Mouse (Mus musculus): ENCODE data around the gene Lmo7. TPM values are rescaled to one million over a fixed set of nuclear protein-coding genes. Genes with fewer than 3 reads are reported as not detected.

Lmo7 gene
- polyA plus RNA-seq, 1 experiment from 2014 or later = 18.7 TPM

DNA sequence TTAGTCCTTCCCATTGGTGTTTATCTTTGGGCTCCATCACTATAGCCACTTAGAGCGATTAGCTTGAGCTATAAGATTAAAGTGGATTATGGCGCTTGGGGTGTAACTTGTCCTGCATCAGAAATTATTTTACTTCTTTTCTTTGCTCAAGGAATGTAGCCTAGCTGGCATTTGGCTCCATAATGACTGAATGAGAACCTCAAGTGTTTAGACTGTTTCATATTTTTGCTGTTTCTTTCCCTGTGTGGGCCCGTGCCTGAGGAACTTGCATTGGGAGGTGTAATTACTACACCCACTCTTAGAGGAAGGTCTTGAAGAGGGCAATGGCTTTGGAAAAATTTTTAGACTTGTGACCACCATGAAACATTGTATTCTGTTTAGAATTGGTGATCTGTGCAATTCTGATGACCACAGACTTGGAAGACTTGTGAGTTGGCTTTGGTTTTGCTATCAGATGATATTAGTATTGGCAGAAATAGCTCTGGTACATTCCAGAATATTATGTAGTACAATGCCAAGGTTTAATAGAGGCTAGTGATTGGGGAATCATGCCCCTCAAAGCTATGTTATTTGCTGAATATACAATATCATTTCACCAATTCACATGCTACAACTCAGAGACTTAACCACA is 54.7 kb downstream of the Lmo7 start:
- Histone ChIP-seq H3K4me2 (ENCODE audit: low read length) (no peak overlapping the region), H3K4me3 (ENCODE audit: low read depth, low read length) (no peak overlapping the region), H3K9me3 (ENCODE audit: control insufficient read depth, low read length) (no peaks in the 10 kb centered on the region), H3K27ac (ENCODE audit: low read depth) (no peak overlapping the region), H3K4me1 (replicated peaks; ENCODE audit: control insufficient read depth, insufficient read depth, low read length) (no peaks in the 10 kb centered on the region), H3K27me3 (replicated peaks; ENCODE audit: control insufficient read depth, insufficient read depth, low read length) (no peaks in the 10 kb centered on the region), H3K9ac (ENCODE audit: low read length) (no peak overlapping the region), H3K36me3 (ENCODE audit: control insufficient read depth, insufficient read depth, low read length) (no peaks in the 10 kb centered on the region)
- 89% methylated on average over 3 of the region's 3 CpGs for WGBS
- no peak for ATAC-seq (replicated peaks; ENCODE audit: low FRiP score, low TSS enrichment, low read depth)
- no peak for DNase-seq (ENCODE audit: low spot score)

DNA sequence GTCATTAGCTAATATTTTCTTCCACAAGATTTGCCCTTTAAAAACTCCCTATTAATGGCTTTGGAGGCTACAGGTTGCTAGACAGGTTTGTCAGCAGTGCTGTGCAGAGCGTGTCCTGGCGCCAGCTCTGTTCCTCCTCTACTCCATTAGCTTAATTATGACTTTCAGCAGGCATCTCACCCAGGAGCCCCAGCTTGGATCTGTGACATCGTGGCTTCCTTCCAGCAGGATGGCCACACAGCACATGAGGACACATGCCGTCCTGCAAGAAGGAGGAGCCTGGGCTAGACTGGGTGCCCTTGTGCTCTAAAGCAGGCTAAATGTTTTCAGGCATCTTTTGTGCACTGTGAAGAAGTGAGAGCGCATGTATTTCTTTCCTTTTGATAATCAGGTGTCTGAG is 58.1 kb downstream of the Lmo7 start:
- Histone ChIP-seq H3K9ac (ENCODE audit: low read length) (no peak overlapping the region), H3K27ac (ENCODE audit: low read depth) (no peak overlapping the region), H3K4me3 (ENCODE audit: low read depth, low read length) (no peak overlapping the region), H3K4me1 (replicated peaks; ENCODE audit: control insufficient read depth, insufficient read depth, low read length) (no peaks in the 10 kb centered on the region), H3K27me3 (replicated peaks; ENCODE audit: control insufficient read depth, insufficient read depth, low read length) (no peaks in the 10 kb centered on the region), H3K36me3 (ENCODE audit: control insufficient read depth, insufficient read depth, low read length) (no peaks in the 10 kb centered on the region), H3K4me2 (ENCODE audit: low read length) (no peak overlapping the region), H3K9me3 (ENCODE audit: control insufficient read depth, low read length) (no peaks in the 10 kb centered on the region)
- 72% methylated on average over 5 of the region's 5 CpGs for WGBS
- DNase-seq (ENCODE audit: low spot score) (no peak), ATAC-seq (replicated peaks; ENCODE audit: low FRiP score, low TSS enrichment, low read depth) (no peak; the same call in 1 of the 2 replicates)

DNA sequence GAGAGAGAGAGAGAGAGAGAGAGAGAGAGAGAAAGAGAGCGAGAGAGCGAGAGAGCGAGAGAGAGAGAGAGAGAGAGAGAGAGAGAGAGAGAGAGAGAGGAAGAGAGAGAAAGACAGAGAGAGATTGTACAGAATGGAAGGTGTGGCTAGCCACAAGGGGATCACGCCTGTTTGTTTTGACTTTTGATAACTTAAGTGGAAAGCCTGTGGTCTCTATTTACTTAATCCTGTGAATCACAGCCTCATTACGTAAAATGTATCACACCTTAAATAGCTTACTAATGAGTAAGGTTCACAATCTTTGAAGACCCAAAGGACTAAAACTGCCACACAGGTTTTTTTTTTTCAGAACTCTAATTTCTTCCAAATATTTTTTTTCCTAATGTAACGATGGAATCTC is 58.7 kb downstream of the Lmo7 start:
- ATAC-seq (replicated peaks; ENCODE audit: low FRiP score, low TSS enrichment, low read depth) = no peak
- DNase-seq (ENCODE audit: low spot score) = no peak
- Histone ChIP-seq H3K4me2 (ENCODE audit: low read length) (no peak overlapping the region), H3K4me3 (ENCODE audit: low read depth, low read length) (no peak overlapping the region), H3K27ac (ENCODE audit: low read depth) (no peak overlapping the region), H3K9ac (ENCODE audit: low read length) (no peak overlapping the region), H3K27me3 (replicated peaks; ENCODE audit: control insufficient read depth, insufficient read depth, low read length) (no peaks in the 10 kb centered on the region), H3K4me1 (replicated peaks; ENCODE audit: control insufficient read depth, insufficient read depth, low read length) (no peaks in the 10 kb centered on the region), H3K9me3 (ENCODE audit: control insufficient read depth, low read length) (no peaks in the 10 kb centered on the region), H3K36me3 (ENCODE audit: control insufficient read depth, insufficient read depth, low read length) (no peaks in the 10 kb centered on the region)
- 84% methylated on average over 6 of the region's 6 CpGs for WGBS

DNA sequence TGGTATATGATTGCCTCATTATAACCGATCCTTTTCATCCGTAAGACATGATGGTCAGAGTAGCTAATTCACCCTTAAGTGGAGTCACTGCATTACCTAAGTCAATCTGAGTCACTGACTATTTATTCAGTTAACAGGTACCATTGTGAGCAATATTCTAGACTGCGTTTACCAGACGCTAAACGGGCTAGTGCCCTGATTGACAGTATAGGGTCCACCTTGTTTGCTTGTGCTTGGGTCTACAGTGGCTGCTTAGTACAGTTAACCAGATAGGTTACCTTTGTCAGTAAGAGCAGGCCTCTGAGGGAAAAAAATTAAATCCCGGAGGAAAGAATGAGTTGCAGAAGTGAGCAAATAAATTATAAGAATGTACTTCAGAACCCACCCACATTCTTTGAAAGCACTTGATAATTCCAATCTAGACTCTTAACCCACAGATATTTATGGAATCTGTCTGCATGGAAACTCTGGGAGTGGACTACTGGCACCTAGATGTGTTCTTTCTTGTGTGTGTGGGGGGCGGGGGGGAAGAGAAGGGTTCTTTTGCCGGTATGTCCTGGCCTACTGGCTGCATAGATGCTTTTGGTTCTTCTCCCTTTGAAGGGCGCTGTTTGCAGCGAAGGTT is 64.9 kb downstream of the Lmo7 start:
- Histone ChIP-seq H3K4me2 (ENCODE audit: low read length) (no peak overlapping the region), H3K27me3 (replicated peaks; ENCODE audit: control insufficient read depth, insufficient read depth, low read length) (no peaks in the 10 kb centered on the region), H3K4me3 (ENCODE audit: low read depth, low read length) (no peak overlapping the region), H3K27ac (ENCODE audit: low read depth) (no peak overlapping the region), H3K36me3 (ENCODE audit: control insufficient read depth, insufficient read depth, low read length) (no peaks in the 10 kb centered on the region), H3K9ac (ENCODE audit: low read length) (no peak overlapping the region), H3K9me3 (ENCODE audit: control insufficient read depth, low read length) (no peaks in the 10 kb centered on the region), H3K4me1 (replicated peaks; ENCODE audit: control insufficient read depth, insufficient read depth, low read length) (peaks cover 5% of the 10 kb centered on the region)
- WGBS = 87% methylated on average over 10 of the region's 10 CpGs
- DNase-seq (ENCODE audit: low spot score) (no peak), ATAC-seq (replicated peaks; ENCODE audit: low FRiP score, low TSS enrichment, low read depth) (no peak)

DNA sequence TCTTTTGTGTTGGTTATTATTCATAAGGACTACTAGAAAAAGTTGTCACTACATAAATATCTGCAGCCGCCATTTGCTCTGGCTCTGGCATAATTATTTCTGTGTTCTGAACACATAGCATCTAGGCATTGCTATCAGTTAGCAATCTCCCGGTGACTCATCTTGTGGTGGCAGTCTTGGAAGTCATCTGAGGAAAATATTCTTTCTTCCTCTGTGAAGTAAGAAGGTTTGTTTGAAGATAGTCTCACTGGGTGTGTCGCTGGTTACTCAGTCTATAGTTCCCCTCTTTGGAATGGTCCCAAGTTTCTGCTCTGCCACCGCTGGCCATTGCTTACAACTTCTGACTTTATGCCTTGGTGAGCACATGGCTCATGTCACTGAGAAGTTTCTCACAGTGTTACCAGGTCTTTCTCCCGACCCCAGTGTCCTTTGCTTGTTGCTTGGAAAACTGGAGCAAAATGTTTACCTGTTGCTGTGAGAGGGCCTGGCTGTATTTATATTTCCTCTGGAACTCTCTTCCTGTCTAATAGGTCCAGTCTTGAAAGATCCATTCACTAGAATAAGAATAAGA is 68.3 kb downstream of the Lmo7 start:
- DNase-seq (ENCODE audit: low spot score) (no peak), ATAC-seq (replicated peaks; ENCODE audit: low FRiP score, low TSS enrichment, low read depth) (no peak)
- Histone ChIP-seq H3K9ac (ENCODE audit: low read length) (no peak overlapping the region), H3K4me3 (ENCODE audit: low read depth, low read length) (no peak overlapping the region), H3K27ac (ENCODE audit: low read depth) (no peak overlapping the region), H3K9me3 (ENCODE audit: control insufficient read depth, low read length) (no peaks in the 10 kb centered on the region), H3K27me3 (replicated peaks; ENCODE audit: control insufficient read depth, insufficient read depth, low read length) (no peaks in the 10 kb centered on the region), H3K36me3 (ENCODE audit: control insufficient read depth, insufficient read depth, low read length) (no peaks in the 10 kb centered on the region), H3K4me2 (ENCODE audit: low read length) (no peak overlapping the region), H3K4me1 (replicated peaks; ENCODE audit: control insufficient read depth, insufficient read depth, low read length) (peaks cover 8% of the 10 kb centered on the region)
- 61% methylated on average over 5 of the region's 5 CpGs for WGBS

DNA sequence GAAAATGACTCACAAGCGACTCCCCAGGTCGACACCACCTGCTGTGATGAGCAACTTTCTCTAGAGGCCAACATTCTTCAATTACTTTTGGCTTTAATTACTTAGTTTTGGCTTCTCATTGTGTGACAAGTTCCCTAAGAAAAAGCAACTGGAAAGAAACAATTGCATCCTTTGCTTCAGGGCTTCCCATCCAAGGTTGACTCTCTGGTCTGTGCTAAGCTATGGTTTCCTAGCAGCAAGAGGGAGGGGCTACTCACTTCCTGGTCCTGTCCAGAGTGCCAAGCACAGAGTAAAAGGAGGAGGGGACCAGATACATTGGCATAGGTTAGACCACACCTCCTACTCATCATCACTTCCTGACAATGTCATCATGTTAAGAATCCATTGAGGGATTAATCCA is 69.0 kb downstream of the Lmo7 start:
- 93% methylated on average over 2 of the region's 2 CpGs for WGBS
- H3K4me1 ChIP-seq (replicated peaks; ENCODE audit: control insufficient read depth, insufficient read depth, low read length) = peaks cover 8% of the 10 kb centered on the region
- no peak overlapping the region for H3K4me2 ChIP-seq (ENCODE audit: low read length)
- H3K9me3 ChIP-seq (ENCODE audit: control insufficient read depth, low read length) = no peaks in the 10 kb centered on the region
- H3K27me3 ChIP-seq (replicated peaks; ENCODE audit: control insufficient read depth, insufficient read depth, low read length) = no peaks in the 10 kb centered on the region
- no peaks in the 10 kb centered on the region for H3K36me3 ChIP-seq (ENCODE audit: control insufficient read depth, insufficient read depth, low read length)
- ATAC-seq (replicated peaks; ENCODE audit: low FRiP score, low TSS enrichment, low read depth) (no peak), DNase-seq (ENCODE audit: low spot score) (no peak)
- no peak overlapping the region for H3K9ac ChIP-seq (ENCODE audit: low read length)
- no peak overlapping the region for H3K4me3 ChIP-seq (ENCODE audit: low read depth, low read length)
- H3K27ac ChIP-seq (ENCODE audit: low read depth) = no peak overlapping the region

DNA sequence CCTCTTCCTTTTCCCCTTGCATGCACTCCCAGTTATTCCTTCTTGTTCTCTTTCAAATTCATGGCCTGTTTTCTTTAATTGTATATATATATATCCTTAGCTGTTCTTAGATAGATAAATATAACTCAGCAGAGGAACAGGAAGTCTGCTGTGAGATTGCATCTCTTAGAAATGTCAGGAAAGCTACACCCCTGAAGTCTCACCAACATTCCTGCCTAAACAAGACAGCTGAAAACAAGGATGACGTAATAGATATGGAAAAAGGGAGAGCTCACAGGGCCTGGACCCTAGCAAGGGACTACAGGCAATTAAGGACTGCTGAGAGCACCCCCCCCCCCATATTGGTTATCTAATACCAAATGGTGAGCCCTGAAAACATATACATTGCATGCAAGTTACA is 71.9 kb downstream of the Lmo7 start:
- Histone ChIP-seq H3K27me3 (replicated peaks; ENCODE audit: control insufficient read depth, insufficient read depth, low read length) (no peaks in the 10 kb centered on the region), H3K36me3 (ENCODE audit: control insufficient read depth, insufficient read depth, low read length) (no peaks in the 10 kb centered on the region), H3K9ac (ENCODE audit: low read length) (no peak overlapping the region), H3K4me1 (replicated peaks; ENCODE audit: control insufficient read depth, insufficient read depth, low read length) (peaks cover 15% of the 10 kb centered on the region), H3K9me3 (ENCODE audit: control insufficient read depth, low read length) (no peaks in the 10 kb centered on the region), H3K27ac (ENCODE audit: low read depth) (no peak overlapping the region), H3K4me2 (ENCODE audit: low read length) (no peak overlapping the region), H3K4me3 (ENCODE audit: low read depth, low read length) (no peak overlapping the region)
- 43% methylated on average over 1 of the region's 1 CpGs for WGBS
- DNase-seq (ENCODE audit: low spot score) (no peak), ATAC-seq (replicated peaks; ENCODE audit: low FRiP score, low TSS enrichment, low read depth) (no peak)

DNA sequence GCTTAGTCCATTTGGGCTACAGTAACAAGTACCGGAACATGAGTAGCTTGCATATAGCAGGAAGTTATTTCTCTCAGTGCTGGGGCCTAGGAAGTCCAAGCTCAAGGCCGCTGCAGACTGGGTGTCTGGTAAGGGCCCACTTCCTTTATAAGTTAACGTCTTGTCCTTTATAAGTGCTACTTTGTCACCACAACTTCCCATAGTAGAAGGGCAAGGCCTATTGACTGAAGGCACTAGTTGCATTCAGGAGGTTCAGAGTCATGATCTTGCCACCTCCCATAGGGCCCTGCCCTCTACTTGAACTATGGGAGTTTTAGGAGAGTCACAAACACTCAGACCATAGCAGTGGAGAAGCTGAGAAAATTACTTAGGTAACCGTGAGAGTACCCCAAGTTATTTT is 74.4 kb downstream of the Lmo7 start:
- WGBS = 80% methylated on average over 4 of the region's 4 CpGs
- Histone ChIP-seq H3K36me3 (ENCODE audit: control insufficient read depth, insufficient read depth, low read length) (no peaks in the 10 kb centered on the region), H3K4me1 (replicated peaks; ENCODE audit: control insufficient read depth, insufficient read depth, low read length) (peaks cover 10% of the 10 kb centered on the region), H3K4me2 (ENCODE audit: low read length) (no peak overlapping the region), H3K4me3 (ENCODE audit: low read depth, low read length) (no peak overlapping the region), H3K27ac (ENCODE audit: low read depth) (peak overlapping the region; percentile 44), H3K27me3 (replicated peaks; ENCODE audit: control insufficient read depth, insufficient read depth, low read length) (no peaks in the 10 kb centered on the region), H3K9ac (ENCODE audit: low read length) (no peak overlapping the region), H3K9me3 (ENCODE audit: control insufficient read depth, low read length) (no peaks in the 10 kb centered on the region)
- no peak for ATAC-seq (replicated peaks; ENCODE audit: low FRiP score, low TSS enrichment, low read depth)
- no peak for DNase-seq (ENCODE audit: low spot score)

All from intestine, embryonic 14.5 days (tissue).